Mouse (Mus musculus) gastrocnemius, postnatal 14 days (tissue): ENCODE measurements around the gene Psmd14. TPM values are rescaled to one million over a fixed set of nuclear protein-coding genes. Genes with fewer than 3 reads are reported as not detected.

ENCODE experiments used
- DNase-seq: peaks from one replicate; pipeline ENCODE4 v3.0.0; 2021; ENCODE audit warnings: mixed read lengths
- intact Hi-C: fragments of 180-260 bp; cut with DNase I; formaldehyde crosslinking; loops from one replicate; pipeline ENCODE4 v1.15.1; 2025; ENCODE audit warnings: low total_unique reads
- total RNA-seq, 2 experiments: library from RNA; stranded (reverse); gene quantifications; 2 replicates each; pipeline ENCODE4 v1.2.3; 2021

Gene Psmd14
- total RNA-seq, 2 experiments from 2014 or later: 72.7 to 83.0 TPM

DNA sequence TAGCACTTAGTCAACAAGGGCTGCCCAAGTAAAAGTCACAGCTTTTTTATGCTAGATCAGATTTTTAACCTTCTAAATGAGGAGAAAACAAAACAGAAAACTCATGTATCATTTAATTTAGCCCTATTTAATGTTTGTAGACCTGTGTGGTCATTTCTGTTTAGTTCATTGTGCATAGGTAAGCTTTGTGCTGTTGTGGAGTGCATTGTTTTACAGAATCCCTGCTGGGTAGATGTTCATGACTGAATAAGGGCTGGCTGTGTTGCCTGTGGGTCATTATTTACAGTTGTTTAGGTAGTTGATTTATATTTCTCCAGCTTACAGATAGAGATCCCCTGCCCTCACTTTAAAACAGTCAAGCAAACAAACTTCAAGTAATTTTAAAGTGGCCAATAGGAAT lies 40.9 kb downstream of the Psmd14 start:
- intact Hi-C loops: no loop called here
- DNase-seq: no peak

DNA sequence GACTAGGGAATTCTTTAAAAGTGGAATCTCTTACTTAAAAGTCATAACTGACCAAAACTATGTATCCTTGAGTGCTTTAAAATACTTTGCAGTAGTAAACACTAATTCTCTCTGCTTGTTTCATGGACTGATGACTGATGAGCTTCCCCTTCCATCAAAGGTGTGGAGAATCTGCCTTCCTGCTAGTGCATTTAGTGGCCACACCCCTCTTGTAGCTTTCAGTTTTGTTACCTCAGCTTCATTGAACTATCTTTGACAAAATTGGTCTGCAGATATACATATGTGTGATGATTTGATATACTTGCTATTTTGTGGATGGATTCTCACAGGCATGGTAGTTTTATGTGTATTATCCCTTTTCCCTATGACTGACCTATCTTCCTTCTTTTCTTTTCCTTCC lies 43.5 kb downstream of the Psmd14 start:
- intact Hi-C loops: no loop called here
- no peak for DNase-seq

DNA sequence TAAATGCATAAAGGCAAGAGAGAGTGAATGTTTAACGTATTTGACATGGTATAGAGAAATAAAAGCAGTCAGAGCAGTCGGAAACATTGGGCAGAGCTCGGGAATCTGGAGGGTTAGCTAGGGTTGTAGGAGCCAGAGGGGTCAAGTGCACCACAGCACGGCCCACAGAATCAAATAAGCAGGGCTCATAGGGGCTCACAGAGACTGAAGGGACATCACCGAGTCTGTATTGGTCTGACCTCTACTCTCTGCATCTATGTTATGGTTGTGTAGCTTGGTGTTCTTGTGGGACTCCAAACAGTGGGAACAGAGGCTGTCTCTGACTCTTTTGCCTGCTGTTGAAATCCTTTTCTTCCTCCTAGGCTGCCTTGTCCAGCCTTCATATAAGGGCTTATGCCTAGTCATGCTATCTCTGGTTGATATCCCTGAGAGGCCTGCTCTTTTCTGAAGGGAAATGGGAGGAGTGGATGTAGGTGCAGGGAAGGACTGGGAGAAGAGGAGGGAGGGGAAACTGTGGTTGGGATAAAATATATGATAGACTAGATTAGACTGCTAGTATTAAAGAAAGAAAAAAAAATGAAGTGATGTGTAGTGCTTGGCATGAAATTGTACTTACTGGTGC lies 47.9 kb downstream of the Psmd14 start:
- intact Hi-C loops: no loop called here
- DNase-seq: no peak

DNA sequence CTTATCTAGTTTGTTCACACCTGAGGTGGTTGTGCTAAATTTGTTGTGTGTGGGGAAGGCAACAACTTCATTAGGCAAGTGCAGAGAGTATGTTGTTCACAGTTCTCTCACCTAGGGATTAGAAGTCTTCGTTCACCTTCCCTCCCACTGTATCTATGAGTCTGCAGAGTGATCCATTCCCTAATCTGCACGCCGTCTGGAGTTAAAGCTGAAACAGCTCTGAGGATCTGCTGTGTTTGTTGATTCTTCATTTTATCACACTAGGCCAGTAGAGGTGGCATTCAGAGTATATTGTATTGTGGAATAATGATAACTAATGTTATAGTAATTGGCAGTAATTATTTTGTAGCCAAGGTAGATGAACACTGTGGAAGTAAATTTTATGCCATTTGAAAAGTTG lies 48.5 kb downstream of the Psmd14 start:
- intact Hi-C loops: no loop called here

DNA sequence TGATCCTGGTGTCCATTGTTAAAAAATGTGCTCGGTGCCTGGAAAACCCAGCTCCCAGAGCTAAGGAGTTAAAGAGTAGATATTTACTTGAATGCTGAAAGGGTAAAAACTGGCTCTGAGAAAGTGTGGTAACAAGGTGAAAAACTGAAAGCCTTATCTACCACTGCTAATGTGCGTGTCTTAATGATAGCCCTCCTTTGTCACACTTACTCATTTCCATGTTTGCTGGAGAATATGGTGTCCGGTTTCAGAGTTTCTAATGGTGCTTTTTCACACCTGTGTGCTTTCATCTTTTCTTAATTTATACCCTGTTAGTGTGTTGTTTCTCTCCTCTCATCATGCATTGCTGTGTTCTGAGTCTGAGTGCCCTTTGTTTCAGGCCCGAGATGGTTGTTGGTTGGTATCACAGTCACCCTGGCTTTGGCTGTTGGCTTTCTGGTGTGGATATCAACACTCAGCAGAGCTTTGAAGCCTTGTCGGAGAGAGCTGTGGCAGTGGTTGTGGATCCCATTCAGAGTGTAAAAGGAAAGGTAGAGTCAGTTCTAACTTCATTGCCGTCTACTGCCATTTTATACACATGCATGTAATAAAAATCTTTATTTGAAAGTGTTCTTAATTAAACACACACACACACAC lies 53.1 kb downstream of the Psmd14 start:
- intact Hi-C loops: no loop called here
- DNase-seq: no peak

More for the DNA sequence above, 48.5 kb downstream of the Psmd14 start:
- DNase-seq: no peak

DNA sequence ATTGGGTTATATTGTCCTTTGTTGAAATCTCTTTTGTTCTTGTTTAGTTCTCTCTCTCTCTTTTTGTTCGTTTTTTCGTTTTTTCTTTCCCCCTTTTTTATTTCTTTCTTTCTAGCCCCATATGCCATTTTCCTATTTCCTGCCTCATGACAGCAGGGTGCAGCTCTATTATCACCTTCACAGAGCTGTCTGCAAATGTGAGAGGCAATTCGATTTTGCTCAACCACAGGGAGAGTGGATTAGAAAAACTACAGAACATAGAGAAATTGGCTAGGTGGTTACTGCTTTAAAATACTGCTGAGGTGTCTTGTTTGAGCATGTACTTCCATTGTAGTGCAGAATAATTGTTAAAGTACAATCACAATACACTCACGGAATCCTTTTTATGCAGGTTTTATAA lies 54.0 kb downstream of the Psmd14 start:
- intact Hi-C loops: no loop called here
- no peak for DNase-seq

DNA sequence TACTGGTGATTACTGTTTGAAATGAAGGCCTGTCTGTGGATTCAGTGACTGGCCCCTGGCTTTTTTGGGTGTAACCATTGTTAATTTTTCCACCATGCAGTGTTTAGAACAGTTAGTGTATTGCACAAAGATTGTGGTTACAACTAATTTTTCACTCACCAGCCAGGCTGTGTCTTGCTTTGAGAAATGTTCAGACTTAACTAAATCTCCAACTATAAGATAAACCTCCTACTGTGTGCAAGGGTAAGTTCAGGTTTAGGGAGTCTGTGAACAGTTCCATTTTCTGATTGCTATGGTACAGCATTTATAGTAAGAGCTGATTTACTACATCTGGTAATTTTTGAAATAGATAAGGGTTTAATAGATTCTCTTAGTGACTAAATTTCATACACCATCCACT lies 69.3 kb downstream of the Psmd14 start:
- intact Hi-C loops: no loop called here
- DNase-seq: no peak

DNA sequence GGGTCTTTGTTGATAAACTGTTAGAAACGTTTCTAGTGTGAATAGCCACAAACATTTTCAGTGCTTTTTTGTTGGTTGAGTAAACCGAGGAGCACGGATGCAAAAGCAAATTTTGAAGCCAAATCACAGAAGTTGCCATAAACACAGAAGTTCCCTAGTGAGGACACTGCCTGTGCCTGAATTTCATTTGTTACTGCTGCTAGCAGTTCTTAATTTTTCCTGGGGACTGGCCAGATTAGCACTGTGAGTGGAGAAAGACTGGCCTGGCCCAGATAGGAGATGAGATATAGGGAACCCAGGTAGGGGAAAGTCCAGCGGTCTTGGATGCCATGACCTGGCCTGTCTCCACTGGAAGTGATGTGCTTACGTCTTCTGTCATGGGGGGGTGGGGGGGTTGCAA lies 83.5 kb downstream of the Psmd14 start:
- intact Hi-C loops: no loop called here
- no peak for DNase-seq

DNA sequence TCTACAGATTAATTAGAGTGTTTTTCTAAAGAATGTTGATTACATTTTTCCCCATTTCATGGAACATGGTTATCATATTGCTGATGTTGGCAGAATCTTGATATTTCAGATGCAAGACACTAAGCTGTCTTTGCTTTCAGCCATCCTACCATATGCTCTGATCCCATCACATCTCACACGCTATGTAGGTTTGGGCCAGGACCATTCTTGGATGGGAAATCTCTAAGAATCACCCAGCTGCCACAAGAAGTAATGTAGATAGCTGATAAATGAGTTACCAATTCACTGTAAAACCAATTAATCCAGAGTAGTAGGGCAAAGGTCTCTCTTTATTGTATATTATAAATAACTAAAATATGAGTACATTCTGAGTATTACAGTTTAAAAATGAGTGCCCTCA lies 86.6 kb downstream of the Psmd14 start:
- intact Hi-C loops: no loop called here

DNA sequence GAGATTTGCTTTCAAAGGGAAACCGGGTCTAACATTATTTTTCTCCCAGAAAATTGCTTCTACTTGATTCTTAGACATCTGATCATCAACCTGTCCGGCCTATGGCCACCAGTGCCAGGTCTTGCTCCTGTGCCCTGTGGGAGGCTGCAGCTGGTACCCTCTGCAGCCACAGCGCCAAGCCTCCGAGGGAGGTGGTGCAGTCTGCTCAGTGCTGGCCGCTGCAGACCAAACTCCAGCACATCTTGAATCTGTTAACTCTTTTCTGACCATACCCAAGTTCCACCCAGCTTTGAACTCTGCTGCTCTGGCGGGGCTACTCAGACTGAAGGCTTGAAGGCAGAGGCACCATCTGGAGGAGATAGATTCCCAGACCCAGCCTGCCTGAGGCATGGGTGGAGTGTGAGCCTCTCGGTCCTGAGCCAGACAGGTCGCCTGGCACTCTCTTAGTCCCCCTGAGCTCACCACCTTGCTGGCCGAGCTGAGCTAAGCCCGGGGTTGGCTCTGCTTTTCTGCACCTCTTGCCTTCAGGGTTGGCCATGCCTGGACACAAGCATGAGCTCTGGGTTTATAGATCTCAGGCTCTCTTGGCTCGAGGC lies 91.3 kb downstream of the Psmd14 start, which contains the start of gene Tbr1:
TSS of gene Tbr1 (plus strand) at position 275 of the 596 bp plus-strand sequence.
- DNase-seq: no peak
- intact Hi-C loops: no loop called here

More for the DNA sequence above, 86.6 kb downstream of the Psmd14 start:
- no peak for DNase-seq

DNA sequence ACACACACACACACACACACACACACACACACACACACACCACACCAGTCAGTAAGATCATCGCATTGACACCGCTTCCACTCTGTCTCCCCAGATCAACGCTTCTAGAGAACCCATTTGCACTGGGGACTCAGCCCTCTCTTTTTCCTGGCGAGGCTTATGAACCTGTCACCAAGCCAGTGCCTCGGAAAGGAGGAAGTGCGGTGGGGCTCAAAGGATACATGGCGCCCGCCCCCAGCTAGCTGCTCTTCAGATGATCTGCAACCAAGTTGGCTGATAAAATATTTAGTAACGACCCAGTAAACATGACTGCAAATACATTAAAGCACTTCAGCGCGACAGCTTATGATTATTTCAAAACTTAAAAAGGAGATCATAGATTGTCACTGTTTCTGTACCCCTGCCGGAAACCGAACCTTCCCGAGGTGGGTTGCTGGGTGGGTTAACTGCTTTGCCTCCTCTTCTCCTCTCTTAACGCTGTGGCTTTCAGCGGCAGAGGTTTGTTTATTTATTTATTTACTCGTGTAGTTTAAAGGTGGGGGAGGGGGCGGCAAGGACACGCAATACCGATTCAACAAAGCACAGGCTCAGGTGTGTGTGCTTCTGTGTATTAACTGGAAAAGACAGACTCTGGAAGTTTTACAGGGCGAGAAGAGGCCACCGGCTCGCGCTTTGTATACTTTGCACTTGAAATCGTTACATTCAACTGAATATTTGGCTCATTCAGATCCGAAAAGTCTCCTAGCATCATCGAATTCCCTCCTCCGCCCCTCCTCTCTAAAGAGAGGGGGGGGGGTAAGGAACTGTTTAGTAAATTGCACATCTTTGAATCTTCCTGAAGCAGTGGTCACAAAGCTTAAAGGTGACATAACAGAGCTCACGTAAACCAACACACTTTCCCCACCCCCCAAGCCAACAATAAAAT lies 92.2 kb downstream of the Psmd14 start:
- intact Hi-C loops: no loop called here
- no peak for DNase-seq

DNA sequence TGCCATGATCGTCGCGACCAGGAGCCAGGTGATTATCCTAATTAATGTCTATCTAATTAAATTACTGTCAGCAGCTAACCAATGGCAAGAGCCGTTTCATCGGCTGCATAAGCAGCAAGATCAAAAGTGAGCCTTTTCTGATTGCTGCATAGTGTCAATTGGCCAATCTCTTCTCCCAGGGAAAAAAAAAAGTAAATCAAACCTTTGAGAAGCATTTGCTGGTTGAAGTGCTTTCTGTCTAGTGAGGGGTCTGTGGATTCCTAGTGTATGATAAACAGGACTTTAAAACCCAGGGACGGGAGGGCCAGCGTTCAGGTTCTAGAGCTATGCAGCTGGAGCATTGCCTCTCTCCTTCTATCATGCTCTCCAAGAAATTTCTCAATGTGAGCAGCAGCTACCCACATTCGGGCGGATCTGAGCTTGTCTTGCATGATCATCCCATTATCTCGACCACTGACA lies 92.9 kb downstream of the Psmd14 start:
- DNase-seq: no peak
- intact Hi-C loops: no loop called here

DNA sequence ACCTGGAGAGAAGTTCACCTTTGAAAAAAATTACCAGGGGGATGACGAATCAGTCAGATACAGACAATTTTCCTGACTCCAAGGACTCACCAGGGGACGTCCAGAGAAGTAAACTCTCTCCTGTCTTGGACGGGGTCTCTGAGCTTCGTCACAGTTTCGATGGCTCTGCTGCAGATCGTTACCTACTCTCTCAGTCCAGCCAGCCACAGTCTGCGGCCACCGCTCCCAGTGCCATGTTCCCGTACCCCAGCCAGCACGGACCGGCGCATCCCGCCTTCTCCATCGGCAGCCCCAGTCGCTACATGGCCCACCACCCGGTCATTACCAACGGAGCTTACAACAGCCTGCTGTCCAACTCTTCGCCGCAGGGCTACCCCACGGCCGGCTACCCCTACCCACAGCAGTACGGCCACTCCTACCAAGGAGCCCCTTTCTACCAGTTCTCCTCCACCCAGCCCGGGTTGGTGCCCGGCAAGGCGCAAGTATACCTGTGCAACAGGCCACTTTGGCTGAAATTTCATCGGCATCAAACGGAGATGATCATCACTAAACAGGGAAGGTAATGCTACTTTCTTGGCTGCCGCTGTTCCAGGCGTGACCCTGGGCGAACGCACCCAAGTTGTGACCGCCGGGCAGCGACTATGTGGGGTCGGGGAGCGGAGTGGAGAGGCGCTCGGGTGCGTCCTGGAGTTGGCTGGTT lies 93.5 kb downstream of the Psmd14 start:
- no peak for DNase-seq
- intact Hi-C loops: no loop called here

DNA sequence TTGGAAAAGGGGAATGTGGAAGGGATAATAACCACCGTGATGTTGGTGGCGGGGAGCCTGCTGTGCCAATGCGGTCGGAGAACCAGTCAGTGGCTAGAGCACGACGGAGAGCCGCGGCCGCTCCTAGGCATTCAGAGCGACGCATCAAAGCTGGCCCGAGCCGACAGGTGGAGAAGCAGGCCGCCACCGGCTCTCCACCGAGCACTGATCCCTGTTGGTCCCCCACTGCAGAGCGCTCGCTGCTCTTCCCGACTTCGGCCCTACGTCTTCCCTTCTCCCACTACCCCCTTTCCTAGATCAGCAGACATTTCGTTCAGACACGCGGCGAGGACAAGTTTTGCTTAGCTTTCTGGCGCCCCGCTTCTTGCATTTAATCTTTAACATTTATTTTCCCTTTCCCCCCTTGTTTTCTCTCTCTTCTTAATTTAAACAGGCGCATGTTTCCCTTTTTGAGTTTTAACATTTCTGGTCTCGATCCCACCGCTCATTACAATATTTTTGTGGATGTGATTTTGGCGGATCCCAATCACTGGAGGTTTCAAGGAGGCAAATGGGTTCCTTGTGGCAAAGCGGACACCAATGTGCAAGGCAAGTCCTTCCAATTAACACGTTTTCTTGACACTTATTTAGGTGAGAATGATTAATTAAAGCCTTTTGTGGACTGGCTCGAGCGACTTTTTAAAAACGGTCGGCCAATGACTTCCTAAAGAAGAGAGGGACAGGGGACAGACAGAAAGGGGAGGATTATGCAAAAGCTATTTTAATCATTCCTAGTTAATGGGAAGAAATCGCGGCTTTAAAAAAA lies 94.2 kb downstream of the Psmd14 start:
- intact Hi-C loops: no loop called here
- no peak for DNase-seq

DNA sequence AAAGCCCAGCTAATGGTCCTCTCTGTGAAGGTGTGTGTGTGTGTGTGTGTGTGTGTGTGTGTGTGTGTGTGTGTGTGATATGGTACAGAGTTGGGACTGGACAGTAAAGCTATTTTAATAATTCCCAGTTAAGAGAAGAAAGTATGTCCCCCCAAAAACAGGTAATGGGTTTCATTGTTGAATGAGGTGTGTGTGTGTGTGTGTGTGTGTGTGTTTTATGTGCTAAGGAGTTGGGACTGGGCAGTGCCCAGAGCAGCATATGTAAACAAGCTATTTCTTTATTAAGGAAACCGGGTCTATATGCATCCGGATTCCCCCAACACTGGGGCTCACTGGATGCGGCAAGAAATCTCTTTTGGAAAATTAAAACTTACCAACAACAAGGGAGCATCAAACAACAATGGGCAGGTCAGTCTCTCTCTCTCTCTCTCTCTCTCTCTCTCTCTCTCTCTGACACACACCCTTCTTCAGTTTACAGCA lies 94.9 kb downstream of the Psmd14 start:
- no peak for DNase-seq
- intact Hi-C loops: no loop called here

DNA sequence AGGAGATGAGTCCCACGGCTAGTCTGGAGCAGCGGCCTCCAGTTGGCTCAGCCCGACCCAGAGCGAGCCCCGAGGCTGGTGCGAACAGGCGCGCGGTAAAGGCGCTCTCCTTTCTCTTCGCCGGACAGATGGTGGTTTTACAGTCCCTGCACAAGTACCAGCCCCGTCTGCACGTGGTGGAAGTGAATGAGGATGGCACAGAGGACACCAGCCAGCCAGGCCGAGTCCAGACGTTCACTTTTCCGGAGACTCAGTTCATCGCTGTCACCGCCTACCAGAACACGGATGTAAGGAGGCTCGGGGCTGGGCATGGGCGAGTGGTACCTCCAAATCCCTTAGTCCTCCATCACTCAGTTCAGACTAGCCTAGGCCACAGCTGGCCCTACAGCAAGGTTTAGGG lies 95.7 kb downstream of the Psmd14 start:
- intact Hi-C loops: no loop called here
- DNase-seq: no peak

DNA sequence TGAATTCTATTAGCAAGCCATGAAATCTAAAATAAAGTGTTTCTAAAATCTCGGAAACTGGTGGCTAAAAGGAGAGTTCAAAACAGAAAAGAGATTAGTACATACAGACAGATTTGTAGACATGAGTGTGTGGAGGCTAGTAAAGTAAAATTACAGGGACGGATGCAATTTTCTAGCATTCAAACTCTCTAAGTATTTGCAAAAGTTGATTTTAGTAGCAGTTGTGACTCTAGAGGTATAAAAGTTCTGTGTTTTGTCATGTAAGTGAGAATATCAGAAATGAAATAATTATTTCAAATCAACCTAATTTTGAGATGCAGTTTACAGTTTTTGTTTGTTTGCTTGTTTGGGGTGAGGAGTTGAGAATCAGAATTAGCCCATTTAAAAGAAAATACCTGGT lies 96.3 kb downstream of the Psmd14 start:
- no peak for DNase-seq
- intact Hi-C loops: no loop called here

DNA sequence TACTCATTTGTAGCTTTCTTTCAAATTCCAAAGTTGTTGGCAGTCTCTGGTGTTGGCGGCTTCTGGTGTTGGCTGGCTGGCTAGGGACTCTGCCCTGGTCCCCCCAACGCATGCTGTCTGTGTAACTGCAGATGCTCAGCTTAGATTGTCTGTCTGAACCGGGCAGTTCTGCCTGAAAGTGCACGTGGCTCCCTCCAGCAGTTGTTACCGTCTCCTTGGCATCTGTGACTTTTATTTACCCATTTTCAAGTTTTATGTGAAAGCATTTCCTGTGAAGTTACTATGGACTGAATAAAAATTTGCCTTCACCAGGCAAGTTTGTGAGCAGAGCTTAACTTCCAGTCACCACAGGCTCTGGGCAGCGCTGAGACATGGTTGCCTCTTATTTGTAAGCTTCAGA lies 97.3 kb downstream of the Psmd14 start:
- intact Hi-C loops: no loop called here
- no peak for DNase-seq

DNA sequence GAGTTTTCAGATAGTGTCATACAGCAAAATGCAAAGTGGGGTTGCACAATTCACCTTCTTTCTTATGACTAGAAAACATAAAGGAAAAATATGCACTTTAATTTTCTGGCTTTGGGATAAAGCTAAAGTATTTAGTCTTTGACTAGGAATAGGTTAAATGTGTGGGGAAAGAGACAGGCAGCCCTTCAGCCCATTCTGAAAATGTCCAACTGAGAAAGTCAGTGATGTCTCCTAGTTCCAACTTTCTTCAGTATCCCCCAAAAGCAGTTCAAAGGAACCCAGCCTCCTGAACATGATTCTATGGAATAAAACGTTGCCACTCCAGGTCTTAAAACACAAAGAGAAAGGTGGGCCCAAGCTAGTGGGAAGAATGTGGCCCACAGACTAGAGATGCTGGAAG lies 97.9 kb downstream of the Psmd14 start:
- intact Hi-C loops: no loop called here
- no peak for DNase-seq
